Mouse (Mus musculus): ENCODE results near the gene Rpl22l1.

DNA sequence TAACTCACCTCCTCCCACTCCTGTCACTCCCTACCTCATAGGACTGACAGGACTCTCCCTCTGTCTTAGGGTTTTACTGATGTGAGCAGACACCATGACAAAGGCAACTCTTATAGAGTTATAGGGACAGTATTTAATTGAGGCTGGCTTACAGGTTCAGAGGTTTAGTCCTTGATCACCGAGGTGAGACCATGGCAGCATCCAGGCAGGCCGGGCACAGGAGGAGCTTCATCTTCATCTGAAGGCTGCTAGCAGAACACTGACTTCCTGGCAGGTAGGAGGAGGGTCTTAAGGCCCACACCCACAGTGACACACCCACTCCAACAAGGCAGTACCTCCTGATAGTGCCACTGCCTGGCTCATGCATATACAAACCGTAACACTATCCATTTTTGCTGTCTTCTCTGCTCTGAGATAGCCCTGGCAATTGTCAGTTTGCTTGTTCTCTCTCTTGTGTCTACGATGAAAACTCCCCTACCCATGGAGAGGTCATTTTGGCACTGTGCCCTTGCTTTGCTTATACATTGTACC lies 10.8 kb downstream of the Rpl22l1 start:
- TF ChIP-seq CTCF (IDR thresholded peaks at IDR 0.05; ENCODE audit: control insufficient read depth, insufficient read depth, insufficient replicate concordance, low read depth, low read length): no peak
- TF ChIP-seq POLR2A (IDR thresholded peaks at IDR 0.05; ENCODE audit: control insufficient read depth, low read depth, low read length): no peak

Data from testis, adult 2 months (tissue).